Mouse (Mus musculus): ENCODE results near the gene Pdcd4. TPM values are rescaled to one million over a fixed set of nuclear protein-coding genes. Genes with fewer than 3 reads are reported as not detected.

Gene Pdcd4
- total and polyA plus RNA-seq, 2 experiments from 2014 or later = 4.2 to 28.6 TPM

- Histone ChIP-seq H3K27me3 (ENCODE audit: control insufficient read depth, insufficient read depth, low read length) (no peaks in the 10 kb centered on the region), H3K9ac (replicated peaks; ENCODE audit: low read depth, low read length) (no peak overlapping the region), H3K36me3 (replicated peaks; ENCODE audit: control insufficient read depth, insufficient read depth, low read length) (no peaks in the 10 kb centered on the region), H3K4me1 (ENCODE audit: control insufficient read depth, insufficient read depth) (peaks cover 29% of the 10 kb centered on the region), H3K27ac (ENCODE audit: low read depth) (peak overlapping the region; percentile 69), H3K4me3 (ENCODE audit: low read depth, low read length) (no peak overlapping the region), H3K9me3 (replicated peaks; ENCODE audit: control insufficient read depth, low read length) (no peaks in the 10 kb centered on the region), H3K4me2 (ENCODE audit: low read depth, low read length) (no peak overlapping the region)
- 61% methylated on average over 5 of the region's 5 CpGs for WGBS
- no peak for TF ChIP-seq CTCF (IDR thresholded peaks at IDR 0.05; ENCODE audit: low read depth)
- TF ChIP-seq EP300 (IDR thresholded peaks at IDR 0.05; ENCODE audit: low read depth) = no peak
- DNase-seq (ENCODE audit: low spot score) = peak; percentile 30
- 0 out of 2 replicates have a peak, but pooled peaks have one; percentile 28 for ATAC-seq (ENCODE audit: insufficient read depth, low read depth)
Observed at GRCm38 (mm10) chr19:53898046-53898445, 6.0 kb downstream of the Pdcd4 start.

DNA sequence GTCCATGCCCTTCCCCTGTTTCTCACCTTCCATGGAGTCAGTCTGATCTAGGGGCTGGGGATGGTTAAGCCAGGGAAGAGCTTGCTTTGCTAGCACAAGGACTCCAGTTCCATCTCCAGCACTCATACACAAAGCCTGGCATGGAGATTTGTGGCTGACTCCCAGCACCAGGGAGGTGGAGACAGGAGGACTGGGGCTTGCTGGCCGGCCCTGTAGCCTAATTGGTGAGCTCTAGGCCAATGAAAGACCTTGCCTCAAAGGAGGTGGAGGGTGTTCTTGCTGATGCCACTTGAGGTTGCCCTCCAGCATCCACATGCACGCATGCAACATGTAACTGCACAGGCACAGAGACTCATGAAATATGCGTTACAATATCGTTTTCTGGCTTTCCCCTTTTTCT, 6.5 kb downstream of the Pdcd4 start:
- no peak for DNase-seq (ENCODE audit: low spot score)
- Histone ChIP-seq H3K9ac (replicated peaks; ENCODE audit: low read depth, low read length) (no peak overlapping the region), H3K9me3 (replicated peaks; ENCODE audit: control insufficient read depth, low read length) (no peaks in the 10 kb centered on the region)

DNA sequence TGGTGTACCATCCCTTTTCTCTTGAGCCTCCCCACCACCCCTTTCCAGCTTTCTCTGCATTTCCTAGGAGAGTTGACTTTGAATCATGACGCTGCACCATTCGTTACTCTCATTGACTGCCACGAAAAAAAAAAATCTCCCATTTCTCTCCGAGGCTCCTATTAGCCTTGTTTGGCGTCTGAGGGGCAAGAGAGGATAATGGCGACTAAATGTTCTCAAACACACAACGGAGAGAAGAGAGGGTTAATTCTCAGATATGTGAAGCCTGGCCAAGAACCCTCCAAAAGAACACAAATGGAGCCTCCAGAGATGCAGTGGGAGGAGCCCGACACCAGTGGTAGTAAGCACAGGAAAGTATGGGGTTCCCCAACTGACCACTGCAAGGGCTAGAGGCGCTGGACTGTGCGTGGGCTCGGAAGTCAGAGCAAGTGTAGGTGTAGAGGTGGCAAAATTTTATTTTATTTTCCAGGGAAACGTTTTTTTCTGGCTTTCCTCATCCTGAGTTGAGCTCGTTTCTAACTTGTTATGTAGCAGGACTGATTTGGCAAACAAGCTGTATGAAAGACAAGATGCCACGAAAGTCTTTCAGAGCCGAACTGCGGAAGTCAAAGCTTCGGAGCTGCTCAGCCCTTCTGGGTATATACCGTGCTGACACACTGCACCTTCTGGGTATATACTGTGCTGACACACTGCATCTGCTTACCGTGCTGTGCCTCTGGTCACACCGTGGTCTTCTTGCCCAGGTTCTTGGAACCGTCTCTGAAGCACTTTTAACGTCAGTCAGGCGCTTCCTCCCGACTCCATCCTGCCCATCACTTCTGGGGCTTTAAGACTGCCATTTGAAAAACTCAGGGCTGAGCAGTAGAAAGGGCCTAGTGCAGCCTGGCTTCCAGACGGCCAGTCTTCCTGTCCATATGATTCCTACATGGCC, 7.2 kb downstream of the Pdcd4 start:
- Histone ChIP-seq H3K27me3 (ENCODE audit: control insufficient read depth, insufficient read depth, low read length) (no peaks in the 10 kb centered on the region), H3K4me2 (ENCODE audit: low read depth, low read length) (no peak overlapping the region), H3K4me3 (ENCODE audit: low read depth, low read length) (no peak overlapping the region), H3K9ac (replicated peaks; ENCODE audit: low read depth, low read length) (no peak overlapping the region), H3K36me3 (replicated peaks; ENCODE audit: control insufficient read depth, insufficient read depth, low read length) (no peaks in the 10 kb centered on the region), H3K27ac (ENCODE audit: low read depth) (no peak overlapping the region), H3K9me3 (replicated peaks; ENCODE audit: control insufficient read depth, low read length) (no peaks in the 10 kb centered on the region), H3K4me1 (ENCODE audit: control insufficient read depth, insufficient read depth) (peaks cover 20% of the 10 kb centered on the region)
- TF ChIP-seq EP300 (IDR thresholded peaks at IDR 0.05; ENCODE audit: low read depth) (no peak), CTCF (IDR thresholded peaks at IDR 0.05; ENCODE audit: low read depth) (no peak)
- DNase-seq (ENCODE audit: low spot score) (no peak), ATAC-seq (ENCODE audit: insufficient read depth, low read depth) (no peak)
- WGBS = 82% methylated on average over 25 of the region's 25 CpGs

More for the DNA sequence above, 6.5 kb downstream of the Pdcd4 start:
- no peak for ATAC-seq (ENCODE audit: insufficient read depth, low read depth)
- no peak overlapping the region for H3K4me2 ChIP-seq (ENCODE audit: low read depth, low read length)
- H3K27me3 ChIP-seq (ENCODE audit: control insufficient read depth, insufficient read depth, low read length) = no peaks in the 10 kb centered on the region
- H3K4me1 ChIP-seq (ENCODE audit: control insufficient read depth, insufficient read depth) = peaks cover 26% of the 10 kb centered on the region
- H3K36me3 ChIP-seq (replicated peaks; ENCODE audit: control insufficient read depth, insufficient read depth, low read length) = no peaks in the 10 kb centered on the region
- H3K4me3 ChIP-seq (ENCODE audit: low read depth, low read length) = no peak overlapping the region
- TF ChIP-seq EP300 (IDR thresholded peaks at IDR 0.05; ENCODE audit: low read depth) (no peak), CTCF (IDR thresholded peaks at IDR 0.05; ENCODE audit: low read depth) (no peak)
- WGBS = 69% methylated on average over 4 of the region's 4 CpGs
- peak overlapping the region; percentile 69 for H3K27ac ChIP-seq (ENCODE audit: low read depth)

DNA sequence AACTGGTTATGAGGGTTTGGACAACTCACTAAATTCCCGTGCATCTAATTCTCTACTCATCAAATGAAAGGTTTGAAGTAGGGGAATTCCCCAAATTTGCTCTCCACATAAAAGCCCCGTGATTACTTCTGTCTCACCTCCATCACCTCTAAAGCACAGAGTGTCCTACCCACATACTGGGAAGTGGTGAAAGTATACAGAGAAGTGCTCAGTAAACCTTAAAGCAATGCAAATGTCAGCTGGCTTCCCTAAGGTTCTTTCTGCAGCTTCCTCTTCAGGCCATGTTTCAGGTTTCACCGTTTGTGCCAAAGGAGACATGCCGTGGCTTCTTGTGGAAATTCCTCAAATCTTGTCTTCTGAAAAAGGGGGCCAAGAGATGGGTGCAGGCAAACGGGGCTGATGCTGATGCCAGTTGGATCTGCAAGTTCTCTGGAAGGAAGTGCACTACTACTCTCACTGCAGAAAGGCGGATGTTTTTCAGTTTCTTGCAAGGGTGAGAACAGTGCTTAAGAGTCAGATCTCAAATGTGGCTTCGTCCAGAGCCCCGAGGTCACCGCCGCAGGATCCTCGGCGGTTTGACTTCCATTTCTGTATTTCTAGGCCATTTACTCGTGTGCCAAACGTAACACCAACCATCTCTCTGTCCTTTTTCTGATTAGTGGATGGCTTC, 8.0 kb downstream of the Pdcd4 start:
- 75% methylated on average over 14 of the region's 14 CpGs for WGBS
- TF ChIP-seq EP300 (IDR thresholded peaks at IDR 0.05; ENCODE audit: low read depth) (no peak), CTCF (IDR thresholded peaks at IDR 0.05; ENCODE audit: low read depth) (no peak)
- no peak for DNase-seq (ENCODE audit: low spot score)
- H3K27ac ChIP-seq (ENCODE audit: low read depth) = no peak overlapping the region
- no peaks in the 10 kb centered on the region for H3K27me3 ChIP-seq (ENCODE audit: control insufficient read depth, insufficient read depth, low read length)
- H3K4me2 ChIP-seq (ENCODE audit: low read depth, low read length) = no peak overlapping the region
- H3K4me3 ChIP-seq (ENCODE audit: low read depth, low read length) = no peak overlapping the region
- H3K36me3 ChIP-seq (replicated peaks; ENCODE audit: control insufficient read depth, insufficient read depth, low read length) = no peaks in the 10 kb centered on the region
- peaks cover 29% of the 10 kb centered on the region for H3K4me1 ChIP-seq (ENCODE audit: control insufficient read depth, insufficient read depth)
- no peak for ATAC-seq (ENCODE audit: insufficient read depth, low read depth)
- H3K9ac ChIP-seq (replicated peaks; ENCODE audit: low read depth, low read length) = no peak overlapping the region
- no peaks in the 10 kb centered on the region for H3K9me3 ChIP-seq (replicated peaks; ENCODE audit: control insufficient read depth, low read length)

DNA sequence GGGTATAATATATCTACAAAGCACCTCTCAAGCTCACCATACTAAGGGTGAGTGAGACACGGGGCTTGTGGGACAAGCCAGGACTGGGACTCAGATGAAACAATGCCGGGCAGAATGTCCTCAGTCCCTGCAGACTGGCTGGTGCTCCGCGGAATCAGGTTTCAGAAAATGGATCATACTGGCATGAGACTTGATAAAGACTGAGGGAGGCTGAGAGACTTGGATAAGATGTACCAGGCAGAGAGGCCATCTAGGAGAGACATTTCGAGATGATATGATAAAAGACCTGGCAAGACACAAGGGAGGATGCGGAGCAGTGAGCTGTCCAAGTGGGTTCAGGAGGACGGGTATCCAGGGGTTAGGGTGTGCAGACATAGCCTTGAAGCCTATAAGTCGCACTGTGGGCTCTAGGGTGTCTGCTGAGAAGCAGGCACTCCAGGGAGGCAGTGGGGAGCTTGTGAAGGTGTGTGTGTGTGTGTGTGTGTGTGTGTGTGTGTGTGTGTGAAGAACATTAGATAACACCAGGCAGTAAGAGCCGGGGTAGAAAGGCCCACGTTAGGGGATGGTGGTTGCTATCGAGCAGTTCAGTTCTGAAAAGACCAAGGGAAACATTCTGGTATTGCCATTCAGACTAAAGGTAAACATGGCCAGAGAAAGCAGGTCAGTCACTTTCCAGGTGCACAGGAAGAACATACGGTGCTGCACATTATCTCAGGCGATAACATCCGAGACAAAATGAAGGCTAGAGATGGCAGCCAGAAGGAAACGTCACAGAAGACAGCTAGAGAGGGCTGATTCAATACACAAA, 10.1 kb downstream of the Pdcd4 start:
- peak overlapping the region; percentile 94 for H3K4me2 ChIP-seq (ENCODE audit: low read depth, low read length)
- H3K9ac ChIP-seq (replicated peaks; ENCODE audit: low read depth, low read length) = peak overlapping the region; percentile 94
- no peaks in the 10 kb centered on the region for H3K36me3 ChIP-seq (replicated peaks; ENCODE audit: control insufficient read depth, insufficient read depth, low read length)
- TF ChIP-seq EP300 (IDR thresholded peaks at IDR 0.05; ENCODE audit: low read depth) (no peak), CTCF (IDR thresholded peaks at IDR 0.05; ENCODE audit: low read depth) (no peak)
- peaks cover 33% of the 10 kb centered on the region for H3K4me1 ChIP-seq (ENCODE audit: control insufficient read depth, insufficient read depth)
- DNase-seq (ENCODE audit: low spot score) (no peak), ATAC-seq (ENCODE audit: insufficient read depth, low read depth) (peak; percentile 1; the same call in 1 of the 2 replicates)
- H3K27ac ChIP-seq (ENCODE audit: low read depth) = peak overlapping the region; percentile 94
- 33% methylated on average over 15 of the region's 15 CpGs for WGBS
- peak overlapping the region; percentile 99 for H3K4me3 ChIP-seq (ENCODE audit: low read depth, low read length)
- H3K27me3 ChIP-seq (ENCODE audit: control insufficient read depth, insufficient read depth, low read length) = no peaks in the 10 kb centered on the region
- H3K9me3 ChIP-seq (replicated peaks; ENCODE audit: control insufficient read depth, low read length) = no peaks in the 10 kb centered on the region
